Mouse (Mus musculus): ENCODE measurements around the gene Prr15. TPM values are rescaled to one million over a fixed set of nuclear protein-coding genes. Genes with fewer than 3 reads are reported as not detected.

The Prr15 gene
- polyA plus RNA-seq (2014; fragmentation: Illumina TruSeq; extraction: RNeasy Lipid Tissue Mini Kit (QIAGEN cat#74804); ENCODE audit: low read depth, low replicate concordance), result 16.8 TPM

GRCm38 (mm10) chr6:54325246-54325885, at the start of gene Prr15:
Gene Prr15, plus strand, starts transcription at chr6:54325835.

Other genes with a start within 250 kb of the Prr15 start
- 47.8 TPM for gene Wipf3, start 103.8 kb downstream of the Prr15 start, polyA plus RNA-seq (2014; fragmentation: Illumina TruSeq; extraction: RNeasy Lipid Tissue Mini Kit (QIAGEN cat#74804); ENCODE audit: low read depth, low replicate concordance)
- gene Scrn1, start 240.7 kb downstream of the Prr15 start, polyA plus RNA-seq (2014; fragmentation: Illumina TruSeq; extraction: RNeasy Lipid Tissue Mini Kit (QIAGEN cat#74804); ENCODE audit: low read depth, low replicate concordance), result 6.5 TPM

All from adipose tissue, adult 10 weeks (tissue).